Mouse (Mus musculus): ENCODE data around the gene L3mbtl1. TPM values are rescaled to one million over a fixed set of nuclear protein-coding genes. Genes with fewer than 3 reads are reported as not detected.
"Not testable (repeated sequence)": the region's sequence is repeated elsewhere in the genome, so short reads cannot be mapped to it uniquely, and the experiment has no call there.

Gene L3mbtl1
- polyA plus RNA-seq (2015; fragmentation: Nextera tagmentation; extraction: Ambion mirVana): 3.6 and 6.0 TPM in 2 replicates

- Histone ChIP-seq H3K4me1 (peaks cover 19% of the 10 kb centered on the region), H3K4me3 (replicated peaks) (peak within 1 kb of the TSS; percentile 70), H3K9ac (replicated peaks) (peak within 1 kb of the TSS; percentile 69), H3K27me3 (replicated peaks) (peaks cover 4% of the 10 kb centered on the region; the same call in 1 of the 2 replicates), H3K4me2 (peak within 1 kb of the TSS; percentile 95), H3K9me3 (replicated peaks) (no peaks in the 10 kb centered on the region), H3K36me3 (peaks cover 30% of the 10 kb centered on the region), H3K27ac (replicated peaks) (peak within 1 kb of the TSS; percentile 77)
- under 1% methylated on average over 40 of the region's 40 CpGs for WGBS
- ATAC-seq (ENCODE audit: low FRiP score): peak; percentile 89
Measured at GRCm38 (mm10) chr2:162943148-162943846, at the start of gene L3mbtl1. TSS of gene L3mbtl1 (plus strand) at chr2:162943472.

- not testable (repeated sequence) for H3K27ac ChIP-seq (replicated peaks); H3K4me1 ChIP-seq; H3K9me3 ChIP-seq (replicated peaks); H3K4me2 ChIP-seq; H3K9ac ChIP-seq (replicated peaks); ATAC-seq (ENCODE audit: low FRiP score); H3K36me3 ChIP-seq; H3K27me3 ChIP-seq (replicated peaks); H3K4me3 ChIP-seq (replicated peaks)
- WGBS: 92% methylated on average over 18 of the region's 20 CpGs
Measured at GRCm38 (mm10) chr2:162899256-162899655, 44.0 kb upstream of the L3mbtl1 start.

- no peaks in the 10 kb centered on the region for H3K36me3 ChIP-seq
- H3K4me3 ChIP-seq (replicated peaks): no peak overlapping the region
- ATAC-seq (ENCODE audit: low FRiP score): no peak
- no peak overlapping the region for H3K27ac ChIP-seq (replicated peaks)
- no peaks in the 10 kb centered on the region for H3K27me3 ChIP-seq (replicated peaks)
- no peak overlapping the region for H3K4me2 ChIP-seq
- no peaks in the 10 kb centered on the region for H3K9me3 ChIP-seq (replicated peaks)
- peaks cover 7% of the 10 kb centered on the region for H3K4me1 ChIP-seq
- H3K9ac ChIP-seq (replicated peaks): no peak overlapping the region
- WGBS: 63% methylated on average over 12 of the region's 12 CpGs
Measured at GRCm38 (mm10) chr2:162899880-162900589, 43.2 kb upstream of the L3mbtl1 start.

- no peak overlapping the region for H3K27ac ChIP-seq (replicated peaks)
- H3K9me3 ChIP-seq (replicated peaks): no peaks in the 10 kb centered on the region
- no peaks in the 10 kb centered on the region for H3K27me3 ChIP-seq (replicated peaks)
- 15% methylated on average over 2 of the region's 2 CpGs for WGBS
- no peak overlapping the region for H3K9ac ChIP-seq (replicated peaks)
- H3K4me1 ChIP-seq: peaks cover 7% of the 10 kb centered on the region
- H3K4me2 ChIP-seq: no peak overlapping the region
- no peak overlapping the region for H3K4me3 ChIP-seq (replicated peaks)
- H3K36me3 ChIP-seq: no peaks in the 10 kb centered on the region
- no peak for ATAC-seq (ENCODE audit: low FRiP score)
Measured at GRCm38 (mm10) chr2:162900590-162900916, 42.7 kb upstream of the L3mbtl1 start.

- Histone ChIP-seq H3K9me3 (replicated peaks) (no peaks in the 10 kb centered on the region), H3K9ac (replicated peaks) (no peak overlapping the region), H3K27ac (replicated peaks) (no peak overlapping the region), H3K27me3 (replicated peaks) (no peaks in the 10 kb centered on the region), H3K4me1 (peaks cover 8% of the 10 kb centered on the region), H3K36me3 (no peaks in the 10 kb centered on the region), H3K4me3 (replicated peaks) (no peak overlapping the region), H3K4me2 (no peak overlapping the region)
- 81% methylated on average over 4 of the region's 4 CpGs for whole genome bisulfite sequencing
- no peak for ATAC-seq (ENCODE audit: low FRiP score)
Measured at GRCm38 (mm10) chr2:162905902-162906301, 37.4 kb upstream of the L3mbtl1 start.

- Histone ChIP-seq H3K4me3 (replicated peaks) (no peak overlapping the region), H3K9me3 (replicated peaks) (no peaks in the 10 kb centered on the region), H3K27me3 (replicated peaks) (no peaks in the 10 kb centered on the region), H3K9ac (replicated peaks) (no peak overlapping the region), H3K4me1 (peaks cover 8% of the 10 kb centered on the region), H3K36me3 (no peaks in the 10 kb centered on the region), H3K27ac (replicated peaks) (0 out of 2 replicates have a peak overlapping the region, but pooled peaks have one; percentile 2), H3K4me2 (0 out of 2 replicates have a peak overlapping the region, but pooled peaks have one; percentile 20)
- no peak for ATAC-seq (ENCODE audit: low FRiP score)
- WGBS: 51% methylated on average over 16 of the region's 16 CpGs
Measured at GRCm38 (mm10) chr2:162908052-162908491, 35.2 kb upstream of the L3mbtl1 start.

GRCm38 (mm10) chr2:162914040-162914439, 29.2 kb upstream of the L3mbtl1 start:
- ATAC-seq (ENCODE audit: low FRiP score): no peak
- Histone ChIP-seq H3K4me1 (no peaks in the 10 kb centered on the region), H3K27ac (replicated peaks) (no peak overlapping the region)

GRCm38 (mm10) chr2:162914519-162914918, 28.8 kb upstream of the L3mbtl1 start:
- peaks cover 8% of the 10 kb centered on the region; the same call in 1 of the 2 replicates for H3K27me3 ChIP-seq (replicated peaks)
- H3K9me3 ChIP-seq (replicated peaks): no peaks in the 10 kb centered on the region
- no peak overlapping the region for H3K9ac ChIP-seq (replicated peaks)
- WGBS: 44% methylated on average over 2 of the region's 2 CpGs
- no peaks in the 10 kb centered on the region for H3K4me1 ChIP-seq
- no peaks in the 10 kb centered on the region for H3K36me3 ChIP-seq
- H3K27ac ChIP-seq (replicated peaks): no peak overlapping the region
- no peak overlapping the region for H3K4me2 ChIP-seq
- H3K4me3 ChIP-seq (replicated peaks): no peak overlapping the region
- ATAC-seq (ENCODE audit: low FRiP score): 0 out of 2 replicates have a peak, but pooled peaks have one; percentile 50

More at GRCm38 (mm10) chr2:162914040-162914439, 29.2 kb upstream of the L3mbtl1 start:
- H3K27me3 ChIP-seq (replicated peaks): peaks cover 8% of the 10 kb centered on the region; the same call in 1 of the 2 replicates
- H3K4me3 ChIP-seq (replicated peaks): no peak overlapping the region
- no peaks in the 10 kb centered on the region for H3K36me3 ChIP-seq
- H3K9me3 ChIP-seq (replicated peaks): no peaks in the 10 kb centered on the region
- H3K9ac ChIP-seq (replicated peaks): no peak overlapping the region
- WGBS: 49% methylated on average over 3 of the region's 3 CpGs
- H3K4me2 ChIP-seq: no peak overlapping the region

GRCm38 (mm10) chr2:162919926-162920325, 23.3 kb upstream of the L3mbtl1 start:
- 63% methylated on average over 5 of the region's 5 CpGs for WGBS
- Histone ChIP-seq H3K4me2 (no peak overlapping the region), H3K27me3 (replicated peaks) (peaks cover 17% of the 10 kb centered on the region), H3K4me1 (peaks cover 3% of the 10 kb centered on the region; the same call in 1 of the 2 replicates), H3K4me3 (replicated peaks) (no peak overlapping the region), H3K27ac (replicated peaks) (no peak overlapping the region), H3K36me3 (no peaks in the 10 kb centered on the region), H3K9me3 (replicated peaks) (no peaks in the 10 kb centered on the region), H3K9ac (replicated peaks) (no peak overlapping the region)
- ATAC-seq (ENCODE audit: low FRiP score): no peak

GRCm38 (mm10) chr2:162922183-162922582, 21.1 kb upstream of the L3mbtl1 start:
- 16% methylated on average over 6 of the region's 6 CpGs for WGBS
- Histone ChIP-seq H3K9me3 (replicated peaks) (no peaks in the 10 kb centered on the region), H3K27ac (replicated peaks) (no peak overlapping the region), H3K9ac (replicated peaks) (no peak overlapping the region; the same call in 1 of the 2 replicates), H3K36me3 (no peaks in the 10 kb centered on the region), H3K4me2 (no peak overlapping the region), H3K27me3 (replicated peaks) (peaks cover 9% of the 10 kb centered on the region; the same call in 1 of the 2 replicates), H3K4me1 (peaks cover 3% of the 10 kb centered on the region; the same call in 1 of the 2 replicates), H3K4me3 (replicated peaks) (no peak overlapping the region)
- no peak for ATAC-seq (ENCODE audit: low FRiP score)

- no peak overlapping the region for H3K27ac ChIP-seq (replicated peaks)
- H3K4me2 ChIP-seq: no peak overlapping the region
- no peak overlapping the region; the same call in 1 of the 2 replicates for H3K9ac ChIP-seq (replicated peaks)
- no peaks in the 10 kb centered on the region for H3K9me3 ChIP-seq (replicated peaks)
- H3K27me3 ChIP-seq (replicated peaks): peaks cover 10% of the 10 kb centered on the region; the same call in 1 of the 2 replicates
- no peak for ATAC-seq (ENCODE audit: low FRiP score)
- no peak overlapping the region for H3K4me3 ChIP-seq (replicated peaks)
- H3K4me1 ChIP-seq: peaks cover 3% of the 10 kb centered on the region; the same call in 1 of the 2 replicates
- WGBS: 85% methylated on average over 5 of the region's 5 CpGs
- no peaks in the 10 kb centered on the region for H3K36me3 ChIP-seq
Measured at GRCm38 (mm10) chr2:162922834-162923233, 20.4 kb upstream of the L3mbtl1 start.

Data from neural tube, embryonic 15.5 days (tissue).